Comparison of ENCODE assay signal across 8 mouse cellular contexts in the genomic region with DNA sequence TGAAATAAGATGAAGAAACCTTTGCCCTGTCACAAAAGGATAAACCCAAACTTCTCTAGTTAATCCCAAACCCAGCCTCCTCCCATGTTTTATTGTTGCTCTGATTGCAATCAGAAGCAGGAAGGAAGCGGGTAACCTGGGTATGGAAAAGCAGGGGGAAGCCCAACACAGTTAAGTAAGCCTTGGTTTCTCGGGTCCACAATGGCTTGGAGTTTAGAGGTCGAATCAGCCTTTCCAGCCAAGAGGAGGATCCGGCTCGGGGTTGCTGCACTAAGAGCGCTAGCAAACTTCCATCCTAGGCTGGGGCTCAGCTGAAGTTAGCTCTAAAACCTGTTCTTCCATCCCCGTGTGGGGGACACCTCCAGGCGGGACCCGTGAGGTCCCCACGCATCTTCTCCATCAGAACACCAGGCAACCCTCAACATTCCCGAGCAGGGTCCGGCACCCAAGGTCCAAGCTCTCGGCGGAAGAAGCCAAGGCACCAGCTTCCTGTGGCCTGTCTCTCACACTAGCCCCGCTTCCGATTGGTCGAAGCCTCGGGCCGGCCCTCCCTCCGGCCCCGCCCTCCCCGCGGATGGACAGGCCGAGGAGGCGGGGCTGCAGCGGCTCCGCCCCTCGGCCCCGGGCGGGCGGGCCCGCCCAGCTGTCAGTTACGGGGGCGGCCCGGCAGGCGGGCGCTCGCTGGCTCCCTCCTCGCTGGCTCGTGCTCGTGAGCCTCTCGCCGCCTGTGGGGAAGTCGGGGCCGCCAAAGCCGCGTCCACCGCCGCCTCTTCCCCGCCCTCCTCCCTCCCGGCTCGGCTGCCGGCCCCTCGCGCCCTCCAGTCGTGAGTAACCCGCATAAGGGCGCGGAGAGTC. TPM values are rescaled to one million over a fixed set of nuclear protein-coding genes. Genes with fewer than 3 reads are reported as not detected.
DNase-seq lines count a peak whose midpoint lies in the region; ATAC-seq and TF ChIP-seq lines count a peak whose summit lies in the region.

A gene (plus strand): TSS at position 605 of the 855 bp plus-strand sequence.

- H3K4me1 ChIP-seq in MEL (ENCODE audit: control insufficient read depth in 1 of 2, insufficient read depth in 2 of 2, low read length in 2 of 2) = peaks cover 8 to 13% of the 10 kb centered on the region in 2 experiments
- H3K4me1 ChIP-seq in forebrain, embryonic 16.5 days (replicated peaks; ENCODE audit: control insufficient read depth, insufficient read depth, low read length) = peaks cover 13% of the 10 kb centered on the region
- peaks cover 15% of the 10 kb centered on the region for H3K4me1 ChIP-seq in neural tube, embryonic 14.5 days (ENCODE audit: control insufficient read depth, insufficient read depth, low read length)
- peaks cover 7% of the 10 kb centered on the region; the same call in 1 of the 2 replicates for H3K4me1 ChIP-seq in testis, adult 2 months (ENCODE audit: control insufficient read depth, insufficient read depth, low read length)

- ATAC-seq in forebrain, embryonic 16.5 days = peak; percentile 97
- peak; percentile 98 for ATAC-seq in neural tube, embryonic 14.5 days (ENCODE audit: low read depth)

- no peak for TF ChIP-seq CTCF in MEL (IDR thresholded peaks at IDR 0.05 in 2 of 3, conservative IDR thresholded peaks at IDR 0.05 in 1 of 3; ENCODE audit: control insufficient read depth in 1 of 3, insufficient read depth in 1 of 3, low read depth in 2 of 3, low read length in 3 of 3, poor library complexity in 1 of 3, severe bottlenecking in 1 of 3)
- no peak for TF ChIP-seq CTCF in testis, adult 2 months (IDR thresholded peaks at IDR 0.05; ENCODE audit: control insufficient read depth, insufficient read depth, insufficient replicate concordance, low read depth, low read length)

- TF ChIP-seq POLR2A in MEL (IDR thresholded peaks at IDR 0.05; ENCODE audit: control insufficient read depth in 1 of 2, insufficient read depth in 1 of 2, low read depth in 1 of 2, low read length in 2 of 2, poor library complexity in 1 of 2) = peak; percentile 68 to 85
- peak; percentile 86 for TF ChIP-seq POLR2A in testis, adult 2 months (IDR thresholded peaks at IDR 0.05; ENCODE audit: control insufficient read depth, low read depth, low read length)

- under 1% methylated on average over 59 of the region's 59 CpGs for WGBS in forebrain, embryonic 16.5 days
- WGBS in neural tube, embryonic 14.5 days = 1% methylated on average over 40 of the region's 59 CpGs

- peak within 1 kb of the TSS; percentile 94 to 98 for H3K4me3 ChIP-seq in MEL (ENCODE audit: control insufficient read depth in 1 of 2, insufficient read depth in 1 of 2, low read depth in 2 of 2, low read length in 2 of 2)
- peak within 1 kb of the TSS; percentile 96 for H3K4me3 ChIP-seq in forebrain, embryonic 16.5 days (replicated peaks; ENCODE audit: low read length)
- H3K4me3 ChIP-seq in neural tube, embryonic 14.5 days (ENCODE audit: low read depth, low read length) = peak within 1 kb of the TSS; percentile 84
- H3K4me3 ChIP-seq in testis, adult 2 months (ENCODE audit: control insufficient read depth, low read depth, low read length) = peak within 1 kb of the TSS; percentile 82

- H3K27me3 ChIP-seq in MEL (ENCODE audit: control insufficient read depth in 1 of 2, insufficient read depth in 2 of 2, low read length in 2 of 2) = peaks cover 0 to 6% of the 10 kb centered on the region in 2 experiments; a peak in 2 of 4 replicates
- H3K27me3 ChIP-seq in forebrain, embryonic 16.5 days (replicated peaks; ENCODE audit: control insufficient read depth, insufficient read depth, low read length) = no peaks in the 10 kb centered on the region
- H3K27me3 ChIP-seq in neural tube, embryonic 14.5 days (ENCODE audit: control insufficient read depth, insufficient read depth, low read length) = no peaks in the 10 kb centered on the region
- H3K27me3 ChIP-seq in testis, adult 2 months (ENCODE audit: control insufficient read depth, insufficient read depth, low read length) = no peaks in the 10 kb centered on the region

- peak within 1 kb of the TSS; percentile 98 for H3K9ac ChIP-seq in MEL (ENCODE audit: control insufficient read depth, low read depth, low read length, poor library complexity, severe bottlenecking)
- peak within 1 kb of the TSS; percentile 88 for H3K9ac ChIP-seq in forebrain, embryonic 16.5 days (replicated peaks; ENCODE audit: low read depth, low read length)
- peak within 1 kb of the TSS; percentile 84 for H3K9ac ChIP-seq in neural tube, embryonic 14.5 days (replicated peaks; ENCODE audit: low read depth, low read length)

- no peak for TF ChIP-seq EP300 in MEL (IDR thresholded peaks at IDR 0.05; ENCODE audit: low read depth in 1 of 2, low read length in 2 of 2)

- peaks cover 25% of the 10 kb centered on the region for H3K79me2 ChIP-seq in MEL (ENCODE audit: control insufficient read depth, insufficient read depth, low read length, poor library complexity)

- no peak for TF ChIP-seq RAD21 in MEL (IDR thresholded peaks at IDR 0.05; ENCODE audit: low read depth, low read length)

- peak within 1 kb of the TSS; percentile 84 for H3K4me2 ChIP-seq in forebrain, embryonic 16.5 days (ENCODE audit: low read length)
- H3K4me2 ChIP-seq in neural tube, embryonic 14.5 days (ENCODE audit: low read depth, low read length) = peak within 1 kb of the TSS; percentile 81

- peaks cover 5 to 21% of the 10 kb centered on the region in 2 experiments; a peak in 3 of 4 replicates for H3K36me3 ChIP-seq in MEL (ENCODE audit: control insufficient read depth in 1 of 2, insufficient read depth in 2 of 2, low read length in 2 of 2)
- H3K36me3 ChIP-seq in forebrain, embryonic 16.5 days (ENCODE audit: control insufficient read depth, insufficient read depth) = no peaks in the 10 kb centered on the region
- no peaks in the 10 kb centered on the region for H3K36me3 ChIP-seq in neural tube, embryonic 14.5 days (ENCODE audit: control insufficient read depth, insufficient read depth, low read length)
- H3K36me3 ChIP-seq in testis, adult 2 months (ENCODE audit: control insufficient read depth, insufficient read depth, low read length) = no peaks in the 10 kb centered on the region

- intact Hi-C loops in heart, postnatal 36 days (cut with DNase I) = loop anchor here (2.0 to 5.0 kb wide), 2 partner anchors 31 to 87 kb away; no protein-coding TSS in a partner anchor

- peak within 1 kb of the TSS; percentile 53 for H3K27ac ChIP-seq in MEL (ENCODE audit: control insufficient read depth, low read depth, low read length)
- H3K27ac ChIP-seq in forebrain, embryonic 16.5 days (ENCODE audit: low read length) = peak within 1 kb of the TSS; percentile 77
- H3K27ac ChIP-seq in neural tube, embryonic 14.5 days (ENCODE audit: low read depth, low read length) = peak within 1 kb of the TSS; percentile 89
- peak within 1 kb of the TSS; percentile 80 for H3K27ac ChIP-seq in testis, adult 2 months (ENCODE audit: control insufficient read depth, insufficient read depth, low read depth, low read length)

- H3K9me3 ChIP-seq in MEL (replicated peaks; ENCODE audit: insufficient read depth, low read length) = no peaks in the 10 kb centered on the region
- H3K9me3 ChIP-seq in forebrain, embryonic 16.5 days (ENCODE audit: control insufficient read depth, low read length) = no peaks in the 10 kb centered on the region
- H3K9me3 ChIP-seq in neural tube, embryonic 14.5 days (ENCODE audit: control insufficient read depth, low read length) = no peaks in the 10 kb centered on the region

- peak; percentile 92 for DNase-seq in MEL (ENCODE audit: low read depth, low spot score)
- DNase-seq in cerebellum, adult 18-20 months = peak; percentile 91 to 93
- DNase-seq in heart, postnatal 36 days = peak; percentile 87 to 89
- peak; percentile 88 to 93 for DNase-seq in layer of hippocampus, adult 18-20 months (ENCODE audit: low spot score in 2 of 2)
- peak; percentile 91 to 94 for DNase-seq in lung, adult 18-20 months

TF ChIP-seq in MEL, 35 proteins besides CTCF, POLR2A, EP300 and RAD21 (continues in another document):
- TF ChIP-seq ZMIZ1 (IDR thresholded peaks at IDR 0.05; ENCODE audit: low read depth, low read length) = 0 out of 2 replicates have a peak, but pooled peaks have one; percentile 67
- TF ChIP-seq RCOR1 (IDR thresholded peaks at IDR 0.05; ENCODE audit: low read depth, low read length) = no peak
- TF ChIP-seq ZKSCAN1 (IDR thresholded peaks at IDR 0.05; ENCODE audit: low read depth, low read length) = no peak
- no peak for TF ChIP-seq USF1 (IDR thresholded peaks at IDR 0.05; ENCODE audit: low read depth, low read length)
- TF ChIP-seq TBP (IDR thresholded peaks at IDR 0.05; ENCODE audit: low read depth, low read length) = no peak
- TF ChIP-seq KAT2A (conservative IDR thresholded peaks at IDR 0.05; ENCODE audit: low read depth, low read length) = no peak
- peak; percentile 80 for TF ChIP-seq MXI1 (IDR thresholded peaks at IDR 0.05; ENCODE audit: low read depth, low read length)
- peak; percentile 34; the same call in 1 of the 2 replicates for TF ChIP-seq MAX (IDR thresholded peaks at IDR 0.05; ENCODE audit: low read length)
- no peak for TF ChIP-seq NRF1 (IDR thresholded peaks at IDR 0.05; ENCODE audit: insufficient read depth, low read depth, low read length, poor library complexity, severe bottlenecking)
- no peak for TF ChIP-seq MEF2A (IDR thresholded peaks at IDR 0.05; ENCODE audit: extremely low read depth, insufficient replicate concordance, low read depth, low read length, poor library complexity, severe bottlenecking)
- no peak for TF ChIP-seq CHD2 (IDR thresholded peaks at IDR 0.05; ENCODE audit: low read length)
- TF ChIP-seq NELFE (IDR thresholded peaks at IDR 0.05; ENCODE audit: low read depth, low read length) = peak; percentile 79
- peak; percentile 21; the same call in 1 of the 2 replicates for TF ChIP-seq SIN3A (IDR thresholded peaks at IDR 0.05; ENCODE audit: low read length)
- no peak for TF ChIP-seq MYC (IDR thresholded peaks at IDR 0.05; ENCODE audit: low read depth, low read length)
- peak; percentile 40 for TF ChIP-seq TCF12 (IDR thresholded peaks at IDR 0.05; ENCODE audit: low read depth, low read length)
- TF ChIP-seq ELF1 (IDR thresholded peaks at IDR 0.05; ENCODE audit: low read depth, low read length) = 0 out of 2 replicates have a peak, but pooled peaks have one; percentile 3
- TF ChIP-seq CHD1 (IDR thresholded peaks at IDR 0.05; ENCODE audit: low read depth, low read length) = no peak
- TF ChIP-seq MYB (IDR thresholded peaks at IDR 0.05; ENCODE audit: low read depth, low read length) = no peak

RNA-seq across cellular contexts. Expression of the gene that starts here (rescaled TPM):
- 10.2 and 10.7 TPM in 2 replicates for total RNA-seq in MEL (2012; rRNA removed)
- polyA plus RNA-seq in MEL (2012; ENCODE audit: insufficient read depth in 1 of 2, insufficient read length in 2 of 2, low read depth in 1 of 2, low replicate concordance in 2 of 2, missing spikeins in 1 of 2) = 10 to 100 TPM in 1 of 2 experiments, 1 to 10 TPM in 1; 9.2 to 43.5 TPM
- polyA plus RNA-seq in forebrain, embryonic 16.5 days (2015; fragmentation: Nextera tagmentation; extraction: Ambion mirVana) = 15.8 and 16.6 TPM in 2 replicates
- 10 to 100 TPM; 31.4 to 36.0 TPM for total RNA-seq in heart, postnatal 36 days (2021)
- total RNA-seq in layer of hippocampus, adult 18-20 months (2021) = 10 to 100 TPM; 37.3 to 37.5 TPM
- polyA plus RNA-seq in neural tube, embryonic 14.5 days (2014; fragmentation: Nextera tagmentation; extraction: Ambion mirVana) = 24.7 and 30.1 TPM in 2 replicates
- polyA plus RNA-seq in testis, adult 2 months (2012; rRNA removed) = 2.3 and 2.6 TPM in 2 replicates

Comparison
In these comparisons a context has a peak if more than half of its experiments do, and no peak if none do; other contexts are left out.
1. Peak in every context shown above with its lines: DNase-seq, ATAC-seq, H3K4me3 ChIP-seq and H3K27ac ChIP-seq.